22 mouse cellular contexts compared by ENCODE assay signal in the genomic region with DNA sequence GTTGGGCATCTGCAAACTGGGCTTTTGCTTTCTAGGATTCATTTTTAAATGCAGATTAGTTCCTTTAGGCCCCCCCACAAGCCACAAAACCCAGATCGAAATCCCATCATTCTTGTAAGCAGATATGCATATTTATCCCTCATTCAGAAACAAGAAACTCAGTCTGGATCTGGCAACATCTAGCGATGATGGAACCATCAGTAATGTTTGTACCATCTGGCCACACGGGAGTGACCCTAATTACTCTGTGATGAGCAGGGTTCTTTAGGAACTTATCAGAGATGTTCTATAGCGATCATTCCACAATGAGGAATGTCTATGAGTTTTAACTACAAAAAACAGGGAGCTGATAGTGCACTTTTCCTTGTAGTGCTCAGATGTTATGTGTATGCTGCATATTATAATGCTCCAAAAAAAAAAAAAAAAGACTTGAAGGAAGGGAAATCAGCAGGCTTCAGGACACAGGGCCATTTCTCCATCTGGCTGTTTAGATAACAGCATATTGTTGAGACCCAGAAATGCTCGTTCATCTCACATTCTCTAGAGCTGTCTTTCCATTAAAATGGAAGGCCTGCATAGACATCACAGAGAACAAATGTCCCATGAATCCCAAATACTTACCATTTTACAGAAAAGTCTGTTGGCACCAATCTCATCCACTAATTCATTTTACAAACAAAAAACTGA. TPM values are rescaled to one million over a fixed set of nuclear protein-coding genes. Genes with fewer than 3 reads are reported as not detected.
DNase-seq lines count a peak whose midpoint lies in the region; ATAC-seq and TF ChIP-seq lines count a peak whose summit lies in the region.
"Had no signal": no experiment of that assay in that cellular context is flagged by ENCODE, and none has a peak within 500 bp of the region (broad histone marks: within the 10 kb centered on the region; RNA-seq: fewer than 3 reads in every experiment).

No protein-coding gene starts in this region.

- peak; percentile 5 for DNase-seq in retina, postnatal 1 day
- no peak for DNase-seq in retina, embryonic 14.5 days (ENCODE audit: low spot score)
- peak; percentile 48 to 64 for DNase-seq in cerebellum, adult 18-20 months
- peak; percentile 67 for DNase-seq in cerebellum, adult 9-11 months
- peak; percentile 27 to 28 for DNase-seq in cerebellum, postnatal 36 days
- no peak for DNase-seq in heart, adult 8-10 months (ENCODE audit: low spot score)
- no peak for DNase-seq in hindbrain, embryonic 11.5 days (ENCODE audit: low spot score)
- no peak for DNase-seq in lung, adult 2 months
- DNase-seq: adrenal gland, adult 2 months; adrenal gland, postnatal 25 days; embryo, embryonic 11 days; gastrocnemius, postnatal 14 days; heart, postnatal 10 days; kidney, adult 2 months had no signal

- no peak overlapping the region for H3K9ac ChIP-seq in hindbrain, embryonic 11.5 days (ENCODE audit: low read depth, low read length)
- H3K9ac ChIP-seq: embryonic facial prominence, embryonic 15.5 days; forebrain, embryonic 15.5 days; hindbrain, embryonic 15.5 days; kidney, embryonic 15.5 days had no signal

- no peaks in the 10 kb centered on the region for H3K9me3 ChIP-seq in hindbrain, embryonic 11.5 days (ENCODE audit: control insufficient read depth, low read length)
- H3K9me3 ChIP-seq: embryonic facial prominence, embryonic 15.5 days; forebrain, embryonic 10.5 days; forebrain, embryonic 15.5 days; hindbrain, embryonic 15.5 days; kidney, embryonic 15.5 days had no signal

- 86% methylated on average over 5 of the region's 5 CpGs for WGBS in hindbrain, embryonic 11.5 days
- 83% methylated on average over 5 of the region's 5 CpGs for WGBS in lung, adult 2 months

- H3K27me3 ChIP-seq in hindbrain, embryonic 11.5 days (ENCODE audit: control insufficient read depth, insufficient read depth, low read length): no peaks in the 10 kb centered on the region
- H3K27me3 ChIP-seq: CH12.LX; embryonic facial prominence, embryonic 15.5 days; forebrain, embryonic 15.5 days; hindbrain, embryonic 15.5 days; kidney, embryonic 15.5 days had no signal

- no peak overlapping the region for H3K4me3 ChIP-seq in hindbrain, embryonic 11.5 days (ENCODE audit: low read depth, low read length)
- no peak overlapping the region for H3K4me3 ChIP-seq in lung, adult 2 months (replicated peaks; ENCODE audit: extremely low read depth, low read depth, low read length)
- H3K4me3 ChIP-seq: embryonic facial prominence, embryonic 15.5 days; erythroblast, embryonic 14.5 days; forebrain, embryonic 10.5 days; forebrain, embryonic 15.5 days; hindbrain, embryonic 15.5 days; kidney, embryonic 15.5 days had no signal

- H3K4me2 ChIP-seq in hindbrain, embryonic 11.5 days (replicated peaks; ENCODE audit: low read depth, low read length): no peak overlapping the region
- H3K4me2 ChIP-seq: embryonic facial prominence, embryonic 15.5 days; forebrain, embryonic 15.5 days; hindbrain, embryonic 15.5 days; kidney, embryonic 15.5 days had no signal

- no peaks in the 10 kb centered on the region for H3K36me3 ChIP-seq in hindbrain, embryonic 11.5 days (ENCODE audit: control insufficient read depth, insufficient read depth, low read length)
- H3K36me3 ChIP-seq: embryonic facial prominence, embryonic 15.5 days; forebrain, embryonic 10.5 days; forebrain, embryonic 15.5 days; hindbrain, embryonic 15.5 days; kidney, embryonic 15.5 days had no signal

- ATAC-seq in hindbrain, embryonic 11.5 days (ENCODE audit: low FRiP score): no peak
- ATAC-seq: forebrain, embryonic 15.5 days; intestine, embryonic 16.5 days had no signal

- no peak for TF ChIP-seq CTCF in lung, adult 2 months (IDR thresholded peaks at IDR 0.05; ENCODE audit: insufficient read depth, low read length)

- no peak for TF ChIP-seq POLR2A in lung, adult 2 months (IDR thresholded peaks at IDR 0.05; ENCODE audit: borderline replicate concordance, extremely low read depth, low read depth, low read length)

- no peaks in the 10 kb centered on the region for H3K4me1 ChIP-seq in hindbrain, embryonic 11.5 days (replicated peaks; ENCODE audit: control insufficient read depth, insufficient read depth, low read length)
- H3K4me1 ChIP-seq in lung, adult 2 months (ENCODE audit: control insufficient read depth, insufficient read depth, low read length): no peaks in the 10 kb centered on the region
- H3K4me1 ChIP-seq: embryonic facial prominence, embryonic 15.5 days; forebrain, embryonic 10.5 days; forebrain, embryonic 15.5 days; hindbrain, embryonic 15.5 days; kidney, embryonic 15.5 days had no signal

- no peak overlapping the region for H3K27ac ChIP-seq in hindbrain, embryonic 11.5 days (ENCODE audit: low read depth, low read length)
- H3K27ac ChIP-seq: embryonic facial prominence, embryonic 15.5 days; forebrain, embryonic 10.5 days; forebrain, embryonic 15.5 days; hindbrain, embryonic 15.5 days; kidney, embryonic 15.5 days had no signal

RNA-seq across cellular contexts. Expression of a gene that starts 31.8 kb away (rescaled TPM):
- total RNA-seq in heart, adult 8-10 months (2022): 10 to 100 TPM; 44.0 to 51.5 (median 47.5) TPM
- polyA plus RNA-seq in hindbrain, embryonic 11.5 days (2014; fragmentation: Nextera tagmentation; extraction: Ambion mirVana): 71.8 and 72.5 TPM in 2 replicates
- polyA plus RNA-seq in lung, adult 2 months (2012; rRNA removed): 25.6 and 57.8 TPM in 2 replicates

Comparison
In these comparisons a context has a peak if more than half of its experiments do, and no peak if none do; other contexts are left out.
1. DNase-seq: peak in retina, postnatal 1 day (single experiment), cerebellum, adult 18-20 months (2 of 2), cerebellum, adult 9-11 months (single experiment) and cerebellum, postnatal 36 days (2 of 2); none in retina, embryonic 14.5 days (single experiment), heart, adult 8-10 months (single experiment), hindbrain, embryonic 11.5 days (single experiment) and lung, adult 2 months (single experiment).